Mouse (Mus musculus) megakaryocyte progenitor cell, adult 5-6 weeks (primary cell): ENCODE data around the gene Klhl36. TPM values are rescaled to one million over a fixed set of nuclear protein-coding genes. Genes with fewer than 3 reads are reported as not detected.
A peak's percentile ranks its signal among the peaks of the same experiment; 100 is the strongest.

Experiments
- ATAC-seq: replicated peaks from 2 replicates; pipeline ENCODE4 v1.8.0; 2016; ENCODE audit warnings: mild to moderate bottlenecking, moderate TSS enrichment, inconsistent platforms; ENCODE audit not compliant: poor library complexity
- total RNA-seq, 2 experiments: library from RNA; stranded (forward) in 1 of 2; stranded (reverse) in 1 of 2; fragments of 157-497, 149-512 nt in 1 of 2; fragments of 200-1000 nt in 1 of 2; gene quantifications; 2 replicates each; pipeline versions ENCODE4 v1.2.3 to v1.2.4; 2015 to 2017

Gene Klhl36
- total RNA-seq (2015) (1.2 and 2.2 TPM in 2 replicates), total RNA-seq (2017) (3.3 and 8.0 TPM in 2 replicates)

GRCm38 (mm10) chr8:119861706-119862389, at the start of gene Klhl36:
Gene Klhl36 (plus strand): TSS chr8:119862266.
- ATAC-seq = peak; percentile 96

DNA sequence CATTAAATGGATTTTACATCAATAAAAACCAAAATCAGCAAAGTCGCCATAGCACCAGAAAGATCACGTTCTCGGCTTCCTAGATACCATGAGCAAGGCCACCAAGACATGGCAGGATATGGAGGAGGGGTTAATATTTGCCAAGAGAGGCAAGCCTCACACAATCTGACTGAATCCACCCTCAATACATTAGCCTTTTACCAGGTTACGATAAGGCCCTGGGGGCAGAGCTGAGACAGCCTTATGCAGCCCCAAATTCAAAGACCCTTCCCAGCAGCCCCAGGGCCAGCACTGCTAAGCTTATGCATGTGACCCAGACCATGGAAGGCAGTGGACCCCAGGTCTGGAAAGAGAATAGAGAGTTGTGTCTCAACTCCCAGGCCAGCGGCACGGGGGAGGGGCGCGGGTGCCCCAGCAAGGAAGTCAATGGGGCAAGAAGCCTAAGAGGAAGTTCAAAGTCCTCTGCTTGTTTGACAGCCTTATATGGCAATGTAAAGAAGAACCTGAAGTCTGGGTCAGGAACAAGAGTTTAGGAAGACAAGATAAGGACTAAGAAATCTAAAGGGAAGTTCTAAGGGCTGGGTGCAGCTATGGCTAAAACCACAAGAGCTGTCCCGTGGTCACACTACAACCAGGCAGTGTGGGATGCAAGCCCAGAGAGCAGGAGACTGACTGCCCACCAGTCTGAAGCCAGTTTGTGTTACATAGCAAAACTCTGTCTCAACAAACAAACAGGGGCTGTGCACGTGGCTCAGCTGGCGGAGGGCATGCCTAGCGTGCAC, 49.2 kb upstream of the Klhl36 start:
- peak; percentile 79 for ATAC-seq

DNA sequence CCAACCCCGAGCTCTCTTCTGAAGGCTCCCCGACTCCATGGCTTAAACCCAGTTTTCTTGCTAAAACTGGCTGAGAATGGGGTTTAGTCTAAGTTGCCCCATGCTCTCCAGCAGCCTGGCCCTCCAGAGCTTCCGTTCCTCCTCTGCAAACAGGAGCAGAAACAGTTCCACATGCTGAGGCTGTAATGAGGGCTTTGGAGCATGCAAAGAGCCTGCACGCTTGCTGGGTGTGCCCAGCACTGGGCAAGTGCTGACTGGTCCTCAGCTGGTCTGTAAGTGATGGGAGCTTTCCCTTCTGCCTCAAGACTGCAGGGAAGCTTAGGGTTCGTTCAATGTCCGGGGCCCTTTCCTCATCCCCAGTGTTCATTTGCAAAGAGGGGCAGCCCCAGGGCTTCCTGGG, 45.8 kb upstream of the Klhl36 start:
- ATAC-seq = no peak

GRCm38 (mm10) chr8:119817446-119817845, 44.6 kb upstream of the Klhl36 start:
- ATAC-seq = 0 out of 2 replicates have a peak, but pooled peaks have one; percentile 6

- no peak for ATAC-seq
These were observed 42.8 kb upstream of the Klhl36 start for GRCm38 (mm10) chr8:119819316-119819715.

- ATAC-seq = no peak
These were observed 42.1 kb upstream of the Klhl36 start for GRCm38 (mm10) chr8:119819976-119820375.

DNA sequence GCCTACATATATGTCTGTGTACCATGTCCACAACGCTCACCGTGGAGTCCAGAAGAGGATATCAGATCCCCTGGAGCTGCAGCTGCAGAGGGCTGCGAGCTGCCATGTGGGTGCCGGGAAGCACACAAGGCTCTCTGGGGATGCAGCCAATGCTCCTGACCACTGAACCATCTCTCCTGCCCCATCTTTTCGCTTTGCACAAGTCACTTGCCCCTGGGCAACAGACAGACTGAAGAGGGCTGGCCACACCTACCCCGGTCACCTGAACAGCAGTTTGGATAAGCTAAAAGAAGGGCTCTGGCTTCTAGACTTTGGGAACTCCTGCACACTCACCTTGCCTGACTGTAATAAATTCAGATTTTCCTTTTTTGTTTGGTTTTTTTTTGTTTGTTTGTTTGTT, 40.4 kb upstream of the Klhl36 start:
- ATAC-seq = no peak

- ATAC-seq = no peak
These were observed 38.8 kb upstream of the Klhl36 start for GRCm38 (mm10) chr8:119823278-119823677.

- ATAC-seq = no peak
These were observed 38.0 kb upstream of the Klhl36 start for GRCm38 (mm10) chr8:119824100-119824499.

GRCm38 (mm10) chr8:119824809-119825273, 37.2 kb upstream of the Klhl36 start:
- peak; percentile 21 for ATAC-seq

GRCm38 (mm10) chr8:119825950-119826730, 35.9 kb upstream of the Klhl36 start:
- peak; percentile 56 for ATAC-seq

- peak; percentile 10; the same call in 1 of the 2 replicates for ATAC-seq
These were observed 35.1 kb upstream of the Klhl36 start for GRCm38 (mm10) chr8:119826982-119827381.

DNA sequence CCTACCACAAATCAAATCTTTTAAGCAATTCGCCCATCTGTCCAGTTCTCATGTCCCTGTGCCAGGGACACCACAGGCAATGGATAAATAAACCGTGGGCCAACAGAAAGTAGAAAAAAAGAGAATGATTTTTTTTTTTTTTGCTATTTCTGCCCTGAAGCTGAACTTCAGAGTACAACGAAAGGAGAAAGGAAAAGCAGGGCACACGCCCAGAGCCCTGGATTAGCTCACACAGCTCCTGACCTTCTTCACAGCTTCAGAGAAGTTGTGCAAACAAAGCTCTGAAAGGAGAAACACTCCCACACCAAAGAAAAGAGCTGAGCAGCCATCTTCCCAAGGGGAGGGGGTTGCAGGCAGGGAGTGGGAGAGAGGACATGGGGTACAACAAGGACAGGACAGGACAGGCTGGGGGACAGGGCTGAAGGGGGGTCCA, 34.3 kb upstream of the Klhl36 start:
- ATAC-seq = 0 out of 2 replicates have a peak, but pooled peaks have one; percentile 11

GRCm38 (mm10) chr8:119829015-119829414, 33.1 kb upstream of the Klhl36 start:
- peak; percentile 38 for ATAC-seq

DNA sequence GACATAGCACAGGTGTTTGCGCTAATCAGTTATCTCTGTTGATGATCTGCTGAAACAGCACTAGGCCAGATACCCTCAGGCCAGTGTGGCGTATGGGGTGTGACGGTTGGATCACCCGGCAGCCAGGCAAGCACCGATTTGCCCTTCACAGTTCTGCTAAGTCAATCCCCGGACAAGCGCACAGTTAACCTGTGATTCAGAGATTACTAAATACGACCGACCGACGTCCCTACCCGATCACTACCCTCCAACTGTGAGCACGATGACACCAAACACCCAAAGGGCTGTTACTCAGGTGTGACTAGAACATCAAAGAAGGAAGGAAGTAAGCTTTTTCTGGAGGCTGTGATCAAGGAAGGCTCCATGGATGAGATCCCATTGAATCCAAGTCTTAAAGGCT, 32.6 kb upstream of the Klhl36 start:
- ATAC-seq = no peak

DNA sequence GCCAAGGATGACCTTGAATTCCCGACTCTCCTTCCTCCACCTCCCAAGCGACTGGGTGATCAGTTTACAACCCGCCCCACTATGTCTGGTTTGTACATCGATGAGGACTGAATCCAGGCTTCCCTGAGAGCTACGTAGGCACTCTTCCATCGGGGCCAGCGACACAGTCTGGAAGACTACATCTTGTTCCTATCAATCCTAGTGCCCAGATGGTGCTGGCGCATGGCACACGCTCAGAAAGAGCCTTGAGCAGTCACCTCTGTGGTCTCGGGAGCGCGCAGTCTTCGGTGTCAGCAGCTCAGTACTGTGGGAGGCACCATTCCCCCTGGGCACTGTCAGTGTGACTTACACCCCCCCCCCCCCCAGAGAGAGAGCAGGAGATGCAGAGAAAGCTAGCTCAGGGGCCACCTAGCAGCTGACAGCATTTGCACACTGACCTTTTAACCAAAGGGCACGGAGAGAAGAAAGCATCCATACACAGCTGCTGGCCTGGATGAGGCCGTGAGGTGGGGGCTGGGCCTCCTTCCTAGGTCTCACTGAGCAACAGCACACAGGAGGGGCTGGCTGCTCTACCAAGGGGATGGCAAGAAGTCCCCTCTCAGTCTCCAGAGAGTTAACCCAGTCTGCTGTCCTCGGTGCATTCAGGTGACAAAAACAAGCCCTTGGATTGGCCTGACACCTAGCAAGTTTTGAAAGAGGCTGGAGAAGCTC, 32.0 kb upstream of the Klhl36 start:
- ATAC-seq = no peak

- ATAC-seq = 0 out of 2 replicates have a peak, but pooled peaks have one; percentile 10
These were observed 31.5 kb upstream of the Klhl36 start for GRCm38 (mm10) chr8:119830589-119830988.

- ATAC-seq = no peak
These were observed 30.6 kb upstream of the Klhl36 start for GRCm38 (mm10) chr8:119831336-119831995.

- ATAC-seq = no peak
These were observed 29.9 kb upstream of the Klhl36 start for GRCm38 (mm10) chr8:119832101-119832617.

DNA sequence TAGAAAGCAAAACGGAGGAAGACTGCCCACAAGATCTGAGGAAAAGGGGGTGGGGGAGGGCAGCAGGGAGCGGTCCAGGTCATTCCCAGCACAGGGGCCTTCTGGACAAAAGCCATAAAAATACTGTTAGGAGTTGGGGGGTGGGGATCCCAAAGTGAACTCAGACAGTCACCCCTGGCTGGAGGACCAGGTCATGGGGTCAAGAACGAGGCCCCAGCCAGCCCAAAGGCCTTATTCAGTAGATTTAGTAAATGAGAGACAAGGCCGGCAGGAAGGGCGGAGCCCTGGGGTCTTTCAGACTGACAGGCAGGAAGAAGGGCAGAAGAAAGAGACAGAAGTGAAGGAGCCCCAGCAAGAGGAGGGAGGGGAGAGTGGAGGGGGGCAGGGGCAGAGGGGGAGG, 29.1 kb upstream of the Klhl36 start:
- no peak for ATAC-seq
